20 mouse cellular contexts compared by ENCODE assay signal in the genomic region with DNA sequence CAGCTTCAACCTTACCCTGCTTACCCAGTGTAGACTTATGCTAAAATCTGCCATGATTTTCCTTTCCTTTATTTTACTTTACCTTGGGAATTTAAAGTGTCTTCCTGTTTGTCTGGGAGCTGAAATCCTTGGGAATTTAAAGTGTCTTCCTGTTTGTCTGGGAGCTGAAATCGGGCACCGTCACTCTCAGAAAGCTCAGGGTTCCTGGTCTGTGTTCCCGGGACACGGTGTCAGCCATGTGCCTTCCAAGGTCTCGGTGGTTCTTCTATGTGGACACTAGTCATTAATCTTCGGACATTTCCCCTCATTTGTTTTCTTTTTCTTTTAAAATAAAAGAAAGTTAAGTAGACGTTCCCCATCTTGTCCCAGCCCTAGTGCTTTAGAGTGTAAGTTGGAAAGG. TPM values are rescaled to one million over a fixed set of nuclear protein-coding genes. Genes with fewer than 3 reads are reported as not detected.
"Had no signal": no experiment of that assay in that cellular context is flagged by ENCODE, and none has a peak within 500 bp of the region (broad histone marks: within the 10 kb centered on the region; RNA-seq: fewer than 3 reads in every experiment).

No protein-coding gene starts in this region.

- H3K4me3 ChIP-seq: midbrain, embryonic 10.5 days; midbrain, embryonic 13.5 days; myocyte; neural tube, embryonic 13.5 days; neural tube, embryonic 15.5 days had no signal

- H3K4me2 ChIP-seq: lung, embryonic 14.5 days; midbrain, embryonic 13.5 days; neural tube, embryonic 13.5 days; neural tube, embryonic 15.5 days had no signal

- H3K27ac ChIP-seq: midbrain, embryonic 10.5 days; midbrain, embryonic 13.5 days; neural tube, embryonic 13.5 days; neural tube, embryonic 15.5 days had no signal

- H3K27me3 ChIP-seq: midbrain, embryonic 13.5 days; neural tube, embryonic 13.5 days; neural tube, embryonic 15.5 days had no signal

- DNase-seq: lung, adult 18-20 months; lung, embryonic 14.5 days; lung, postnatal 10 days; lung, postnatal 4 days; retina, postnatal 1 day; right cerebral cortex, adult 18-20 months; right cerebral cortex, postnatal 25 days; right cerebral cortex, postnatal 4 days; spleen, adult 18-20 months; thymus, adult 18-20 months; thymus, postnatal 14 days; thymus, postnatal 36 days had no signal

- ATAC-seq: midbrain, embryonic 13.5 days; midbrain, embryonic 16.5 days had no signal

- H3K36me3 ChIP-seq: midbrain, embryonic 10.5 days; midbrain, embryonic 13.5 days; neural tube, embryonic 13.5 days; neural tube, embryonic 15.5 days had no signal

- H3K9ac ChIP-seq: lung, embryonic 14.5 days; midbrain, embryonic 13.5 days; neural tube, embryonic 13.5 days; neural tube, embryonic 15.5 days had no signal

- H3K9me3 ChIP-seq: midbrain, embryonic 10.5 days; midbrain, embryonic 13.5 days; neural tube, embryonic 13.5 days; neural tube, embryonic 15.5 days had no signal

- H3K4me1 ChIP-seq: midbrain, embryonic 13.5 days; neural tube, embryonic 13.5 days; neural tube, embryonic 15.5 days had no signal

RNA-seq across cellular contexts. Expression of gene Sspn, which starts 43.3 kb away (rescaled TPM):
- total RNA-seq: megakaryocyte, adult 5-6 weeks; megakaryocyte-erythroid progenitor cell, adult 5-6 weeks had no signal
